Mouse (Mus musculus) hindbrain, embryonic 11.5 days (tissue): ENCODE measurements around the gene Dmrtc2. TPM values are rescaled to one million over a fixed set of nuclear protein-coding genes. Genes with fewer than 3 reads are reported as not detected.
"Not testable (repeated sequence)": the region's sequence is repeated elsewhere in the genome, so short reads cannot be mapped to it uniquely, and the experiment has no call there.

Experiments
- ATAC-seq: fragments of 200-750 bp; cut with Nextera tagmentation; 2 replicates; pipeline ENCODE4 v1.8.0; 2017; ENCODE audit warnings: mild to moderate bottlenecking, moderate TSS enrichment, moderate library complexity; ENCODE audit not compliant: low FRiP score
- DNase-seq: peaks from one replicate; pipeline ENCODE4 v3.0.0-alpha.2; 2015; ENCODE audit warnings: low spot score
- H3K27ac ChIP-seq: fragments of 300-500 bp; sonication (generic); 2 replicates; pipeline ENCODE4 v1.5.1; 2014; ENCODE audit warnings: mild to moderate bottlenecking, low read depth, low read length
- H3K27me3 ChIP-seq: fragments of 300-500 bp; sonication (generic); 2 replicates; pipeline ENCODE4 v1.6.1; 2014; ENCODE audit warnings: mild to moderate bottlenecking, low read length, moderate library complexity, mixed read lengths; ENCODE audit not compliant: control insufficient read depth, insufficient read depth
- H3K36me3 ChIP-seq: fragments of 300-500 bp; sonication (generic); 2 replicates; pipeline ENCODE4 v1.6.1; 2014; ENCODE audit warnings: mild to moderate bottlenecking, low read length, moderate library complexity, mixed read lengths; ENCODE audit not compliant: control insufficient read depth, insufficient read depth
- H3K4me1 ChIP-seq: fragments of 300-500 bp; sonication (generic); replicated peaks from 2 replicates; pipeline ENCODE4 v1.6.1; 2014; ENCODE audit warnings: low read length, mixed read lengths; ENCODE audit not compliant: control insufficient read depth, insufficient read depth
- H3K4me2 ChIP-seq: fragments of 300-500 bp; sonication (generic); replicated peaks from 2 replicates; pipeline ENCODE4 v1.6.1; 2014; ENCODE audit warnings: mild to moderate bottlenecking, low read depth, low read length
- H3K4me3 ChIP-seq: fragments of 300-500 bp; sonication (generic); 2 replicates; pipeline ENCODE4 v1.5.1; 2014; ENCODE audit warnings: low read depth, low read length
- H3K9ac ChIP-seq: fragments of 300-500 bp; sonication (generic); 2 replicates; pipeline ENCODE4 v1.6.1; 2014; ENCODE audit warnings: low read depth, low read length
- H3K9me3 ChIP-seq: fragments of 300-500 bp; sonication (generic); 2 replicates; pipeline ENCODE4 v1.6.1; 2016; ENCODE audit warnings: low read length; ENCODE audit not compliant: control insufficient read depth
- WGBS: fragments of 180-500 bp; shearing (Covaris S2); extraction: QIAGEN DNeasy Blood & Tissue Kit; methylation state at CpG from one replicate; pipeline ENCODE4 v1.1.7; 2014; 5-methylcytosine and 5-hydroxymethylcytosine counted together
- polyA plus RNA-seq: library from polyadenylated mRNA; unstranded; fragments of >200 nt; fragmentation: Nextera tagmentation; extraction: Ambion mirVana; gene quantifications from 2 replicates; pipeline ENCODE4 v1.2.1, GENCODE M21; 2014

Gene Dmrtc2
- polyA plus RNA-seq, 1 experiment from 2014 or later: 0.14 TPM

DNA sequence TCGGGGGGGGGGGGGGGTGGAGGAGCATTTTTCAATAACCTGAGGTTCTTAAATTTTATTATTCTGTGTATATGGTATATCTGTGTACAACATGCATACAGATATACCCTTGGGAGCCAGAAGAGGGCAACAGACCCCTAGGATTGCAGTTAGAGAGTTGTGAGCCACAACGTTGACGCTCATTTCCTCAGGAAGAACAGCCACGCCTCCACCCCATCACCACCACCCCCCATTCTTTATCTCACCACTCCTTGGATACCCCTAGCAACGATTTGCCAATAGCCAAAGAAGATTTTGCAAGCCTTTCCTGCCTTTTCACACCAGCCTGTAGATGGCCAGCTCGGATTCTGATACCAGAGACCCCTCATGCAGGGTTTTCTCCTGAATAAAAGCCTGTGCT, 24.1 kb upstream of the Dmrtc2 start:
- H3K9me3 ChIP-seq: no peaks in the 10 kb centered on the region
- WGBS: 5% methylated on average over 6 of the region's 6 CpGs
- no peak overlapping the region for H3K4me3 ChIP-seq
- H3K27me3 ChIP-seq: no peaks in the 10 kb centered on the region
- no peaks in the 10 kb centered on the region for H3K4me1 ChIP-seq
- H3K9ac ChIP-seq: no peak overlapping the region
- DNase-seq (peak; percentile 44), ATAC-seq (peak; percentile 40; the same call in 1 of the 2 replicates)
- no peak overlapping the region for H3K4me2 ChIP-seq
- H3K36me3 ChIP-seq: no peaks in the 10 kb centered on the region
- no peak overlapping the region for H3K27ac ChIP-seq

DNA sequence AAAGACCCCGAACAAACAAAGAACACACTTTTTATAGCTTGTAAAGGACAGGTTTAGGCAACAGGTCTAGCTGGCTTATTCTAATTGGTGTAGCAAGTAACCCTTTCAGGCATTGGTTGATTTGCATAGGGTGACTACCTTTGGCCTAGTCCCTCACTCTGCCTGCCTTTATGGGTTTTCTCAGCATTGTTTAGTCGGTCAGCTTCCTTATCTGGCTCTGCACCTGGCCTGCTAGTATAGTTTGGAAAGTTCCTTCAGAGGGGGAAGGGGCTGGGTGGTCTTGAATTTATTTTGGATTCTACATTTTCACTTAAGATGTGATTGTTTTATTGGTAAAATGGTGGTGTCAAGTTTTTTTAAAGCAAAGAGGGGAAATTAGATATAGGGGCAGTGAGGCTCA, 23.3 kb upstream of the Dmrtc2 start:
- H3K4me2 ChIP-seq, H3K4me3 ChIP-seq, H3K27ac ChIP-seq, H3K9ac ChIP-seq, H3K9me3 ChIP-seq, DNase-seq, H3K27me3 ChIP-seq, H3K4me1 ChIP-seq, ATAC-seq, H3K36me3 ChIP-seq: not testable (repeated sequence)
- 57% methylated on average over 2 of the region's 2 CpGs for WGBS

DNA sequence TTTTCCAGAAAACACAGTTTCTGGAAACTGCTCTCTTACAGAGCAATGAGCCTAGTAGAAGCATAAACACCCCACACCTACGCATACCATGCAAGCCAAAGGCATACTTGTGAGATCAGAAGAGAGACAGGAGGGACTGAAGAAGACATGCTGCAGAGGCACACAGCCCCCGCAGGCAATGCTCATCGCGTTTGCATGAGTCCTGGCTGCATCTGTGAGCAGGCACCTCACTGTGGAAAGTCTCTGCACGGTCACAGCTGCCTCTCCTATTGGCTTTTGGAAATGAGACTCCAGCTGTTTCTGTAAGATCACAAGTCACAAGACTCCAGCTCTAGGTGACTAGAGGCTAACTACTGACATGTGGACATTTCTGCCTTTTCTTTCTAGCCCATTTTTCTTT, 19.7 kb upstream of the Dmrtc2 start:
- H3K27me3 ChIP-seq: no peaks in the 10 kb centered on the region
- no peaks in the 10 kb centered on the region for H3K4me1 ChIP-seq
- H3K4me2 ChIP-seq: no peak overlapping the region
- no peak for ATAC-seq
- WGBS: 22% methylated on average over 5 of the region's 5 CpGs
- H3K9ac ChIP-seq: no peak overlapping the region
- H3K36me3 ChIP-seq: no peaks in the 10 kb centered on the region
- no peak overlapping the region for H3K27ac ChIP-seq
- no peak overlapping the region for H3K4me3 ChIP-seq
- H3K9me3 ChIP-seq: no peaks in the 10 kb centered on the region
- no peak for DNase-seq

DNA sequence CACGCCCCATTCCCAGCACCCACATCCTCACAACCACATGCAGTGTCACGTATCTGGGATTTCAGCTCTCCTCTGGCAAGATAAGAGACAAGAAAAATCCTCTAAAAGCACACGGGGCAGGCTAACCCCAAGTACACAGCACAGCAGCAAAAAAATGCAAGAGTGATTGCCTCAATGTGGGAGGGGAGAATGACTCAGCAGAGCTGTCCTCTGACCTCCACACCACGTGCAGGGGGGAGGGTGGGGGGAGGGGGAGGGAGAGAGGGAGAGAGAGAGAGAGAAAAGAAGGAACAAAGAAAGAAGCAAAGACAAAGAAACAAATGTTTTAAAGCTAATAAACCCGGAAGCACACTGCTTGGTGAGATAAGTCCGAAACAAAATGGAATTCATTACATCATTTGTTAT, 19.0 kb upstream of the Dmrtc2 start:
- no peak overlapping the region for H3K4me2 ChIP-seq
- H3K9ac ChIP-seq: no peak overlapping the region
- 41% methylated on average over 6 of the region's 6 CpGs for WGBS
- H3K36me3 ChIP-seq: no peaks in the 10 kb centered on the region
- H3K27me3 ChIP-seq: no peaks in the 10 kb centered on the region
- H3K4me3 ChIP-seq: no peak overlapping the region
- no peaks in the 10 kb centered on the region for H3K9me3 ChIP-seq
- ATAC-seq (no peak), DNase-seq (peak; percentile 25)
- H3K4me1 ChIP-seq: no peaks in the 10 kb centered on the region
- H3K27ac ChIP-seq: no peak overlapping the region

DNA sequence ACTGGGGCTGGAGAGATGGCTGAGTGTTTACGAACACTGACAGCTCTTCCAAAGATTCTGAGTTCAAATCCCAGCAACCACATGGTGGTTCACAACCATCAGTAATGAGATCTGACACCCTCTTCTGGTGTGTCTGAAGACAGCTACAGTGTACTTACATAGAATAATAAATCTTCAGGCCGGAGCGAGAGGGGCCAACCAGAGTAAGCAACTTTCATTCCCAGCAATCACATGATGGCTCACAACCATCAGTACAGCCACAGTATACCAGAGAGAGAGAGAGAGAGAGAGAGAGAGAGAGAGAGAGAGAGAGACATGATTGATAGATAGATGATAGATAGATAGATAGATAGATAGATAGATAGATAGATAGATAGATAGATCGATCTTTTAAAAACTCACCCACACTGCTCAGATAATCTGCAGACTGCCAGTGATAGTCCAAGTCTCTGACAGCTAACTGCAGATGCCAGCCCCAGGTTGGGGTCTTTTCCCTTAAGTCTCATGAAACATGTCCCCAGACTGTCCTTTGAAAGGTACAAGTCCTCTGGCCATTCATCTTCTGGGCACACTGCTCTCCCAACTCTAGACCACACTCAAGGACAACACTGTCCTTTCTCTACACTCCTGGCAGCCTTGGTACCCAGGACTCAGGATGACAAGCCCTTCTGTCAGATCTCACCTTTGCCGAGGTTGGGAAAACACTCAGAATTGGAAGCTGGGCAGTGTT, 18.1 kb upstream of the Dmrtc2 start:
- no peaks in the 10 kb centered on the region for H3K4me1 ChIP-seq
- WGBS: 87% methylated on average over 5 of the region's 5 CpGs
- ATAC-seq: no peak
- H3K9ac ChIP-seq: no peak overlapping the region
- H3K27ac ChIP-seq: no peak overlapping the region
- H3K27me3 ChIP-seq: no peaks in the 10 kb centered on the region
- no peaks in the 10 kb centered on the region for H3K36me3 ChIP-seq
- DNase-seq: no peak
- H3K4me2 ChIP-seq: no peak overlapping the region
- no peaks in the 10 kb centered on the region for H3K9me3 ChIP-seq
- no peak overlapping the region for H3K4me3 ChIP-seq

DNA sequence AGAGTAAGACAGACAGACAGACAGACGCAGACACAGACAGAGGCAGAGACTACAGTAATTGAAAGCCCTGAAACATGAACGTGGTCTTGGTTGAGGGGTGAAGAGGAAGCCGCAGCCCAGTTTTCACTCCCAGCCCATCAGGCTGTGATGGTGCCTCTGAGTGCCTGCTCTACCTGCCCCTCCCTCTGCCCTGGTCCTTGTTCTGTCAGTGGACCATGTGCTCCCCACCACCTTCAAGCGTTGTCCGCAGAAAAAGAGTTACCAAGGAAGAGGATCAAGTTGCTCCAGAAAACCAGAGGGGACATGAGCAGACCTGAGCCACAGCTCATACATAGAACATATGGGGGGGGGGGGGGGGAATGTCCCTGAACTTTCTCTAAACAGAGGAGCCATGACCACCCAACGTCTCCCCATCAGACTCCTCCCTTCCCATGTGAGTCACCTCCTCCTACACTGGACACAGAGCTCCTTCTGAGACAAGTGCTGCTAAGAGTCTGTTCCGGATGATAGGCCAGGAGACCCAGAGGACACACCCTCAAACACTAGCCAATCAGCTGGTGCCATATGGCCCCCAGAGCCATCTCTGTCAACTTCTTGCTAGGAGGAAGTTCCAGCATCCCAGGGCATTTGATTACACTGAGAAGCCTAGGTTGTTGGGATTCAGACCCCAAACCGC, 17.2 kb upstream of the Dmrtc2 start:
- Histone ChIP-seq H3K4me2 (no peak overlapping the region), H3K9me3 (no peaks in the 10 kb centered on the region), H3K4me1 (no peaks in the 10 kb centered on the region), H3K9ac (no peak overlapping the region), H3K36me3 (no peaks in the 10 kb centered on the region), H3K27ac (no peak overlapping the region), H3K27me3 (no peaks in the 10 kb centered on the region), H3K4me3 (no peak overlapping the region)
- DNase-seq (no peak), ATAC-seq (no peak)
- WGBS: 82% methylated on average over 8 of the region's 8 CpGs

DNA sequence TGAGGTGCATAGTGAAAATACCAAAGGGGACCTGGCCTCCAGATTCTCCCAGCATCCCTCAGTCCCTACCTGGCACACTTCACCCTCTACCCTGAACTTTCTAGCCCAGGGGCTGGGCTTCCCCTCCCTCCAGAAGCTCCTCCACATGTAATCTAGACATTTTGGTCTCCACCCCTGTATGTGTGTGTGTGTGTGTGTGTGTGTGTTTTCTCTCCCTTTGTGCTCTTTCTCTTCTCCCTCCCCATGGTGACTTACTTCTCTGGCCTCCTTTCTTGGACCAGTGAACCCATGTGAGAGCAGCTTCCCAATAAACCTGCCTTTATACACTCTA, 16.7 kb upstream of the Dmrtc2 start:
- ATAC-seq: no peak
- DNase-seq: no peak
- no peak overlapping the region for H3K27ac ChIP-seq
- H3K4me3 ChIP-seq: no peak overlapping the region
- H3K36me3 ChIP-seq: no peaks in the 10 kb centered on the region
- no peaks in the 10 kb centered on the region for H3K4me1 ChIP-seq
- H3K27me3 ChIP-seq: no peaks in the 10 kb centered on the region
- H3K9me3 ChIP-seq: no peaks in the 10 kb centered on the region
- H3K4me2 ChIP-seq: no peak overlapping the region
- H3K9ac ChIP-seq: no peak overlapping the region

DNA sequence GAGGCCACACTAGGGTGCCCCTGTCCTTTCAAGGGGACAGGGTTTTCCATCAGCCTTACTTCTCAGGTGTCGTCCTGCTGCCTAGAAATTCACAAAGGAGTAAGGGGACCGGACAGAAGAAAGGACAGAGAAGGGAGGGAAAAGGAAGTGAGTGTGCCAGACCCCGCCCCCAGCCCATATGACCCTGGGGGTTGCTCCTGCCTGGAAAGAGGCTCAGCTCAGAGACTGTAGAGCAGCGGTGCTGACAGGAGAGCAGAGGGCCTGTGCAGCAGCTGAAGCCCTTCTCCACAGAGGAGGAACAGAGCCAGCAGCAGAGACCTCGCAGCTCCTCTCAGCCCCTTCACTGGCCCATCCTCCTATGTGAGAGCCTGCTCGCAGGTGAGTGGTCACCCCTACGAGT, 16.2 kb upstream of the Dmrtc2 start:
- ATAC-seq: no peak
- 47% methylated on average over 7 of the region's 7 CpGs for WGBS
- H3K9ac ChIP-seq: no peak overlapping the region

DNA sequence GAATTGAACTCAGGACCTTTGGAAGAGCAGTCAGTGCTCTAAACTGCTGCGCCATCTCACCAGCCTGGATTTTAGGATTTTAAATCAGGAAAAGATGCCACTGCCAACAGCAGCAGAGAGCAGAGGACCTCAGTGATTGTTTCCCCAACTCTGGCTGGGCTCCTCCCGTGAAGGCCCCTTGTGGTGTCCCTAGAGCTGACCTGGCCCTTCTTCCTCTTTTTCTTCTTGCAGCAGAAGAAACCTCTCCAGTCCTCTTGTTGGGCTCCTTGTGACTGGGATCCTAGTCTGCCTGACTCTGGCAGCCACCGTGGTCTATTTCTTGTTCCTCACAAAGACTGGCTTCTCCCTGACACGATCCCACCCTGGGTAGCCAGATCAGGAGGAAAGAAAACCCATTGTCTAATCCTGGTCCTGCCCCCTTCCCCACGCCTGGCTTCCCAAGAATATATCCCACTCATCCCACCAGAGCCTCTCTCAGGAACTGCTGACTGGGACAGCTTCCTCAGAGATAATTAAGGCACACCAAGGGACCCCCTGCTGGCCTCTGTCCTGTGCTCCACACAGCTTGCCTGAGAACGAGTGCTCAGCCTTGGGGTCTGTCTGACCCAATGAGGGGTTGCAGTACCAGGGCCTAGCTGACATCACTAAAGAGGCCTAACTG, 13.3 kb upstream of the Dmrtc2 start:
- no peak overlapping the region for H3K4me2 ChIP-seq
- H3K9ac ChIP-seq: no peak overlapping the region
- WGBS: 36% methylated on average over 6 of the region's 6 CpGs
- H3K4me1 ChIP-seq: no peaks in the 10 kb centered on the region
- H3K9me3 ChIP-seq: no peaks in the 10 kb centered on the region
- DNase-seq (no peak), ATAC-seq (no peak)
- H3K27me3 ChIP-seq: no peaks in the 10 kb centered on the region
- H3K36me3 ChIP-seq: no peaks in the 10 kb centered on the region
- H3K27ac ChIP-seq: no peak overlapping the region
- no peak overlapping the region for H3K4me3 ChIP-seq

More for the DNA sequence above, 16.2 kb upstream of the Dmrtc2 start:
- H3K36me3 ChIP-seq: no peaks in the 10 kb centered on the region
- H3K27me3 ChIP-seq: no peaks in the 10 kb centered on the region
- H3K4me2 ChIP-seq: no peak overlapping the region
- DNase-seq: no peak
- no peaks in the 10 kb centered on the region for H3K9me3 ChIP-seq
- H3K27ac ChIP-seq: no peak overlapping the region
- no peaks in the 10 kb centered on the region for H3K4me1 ChIP-seq
- no peak overlapping the region for H3K4me3 ChIP-seq
